Mouse (Mus musculus) neural tube, embryonic 12.5 days (tissue): ENCODE measurements around the gene Sult2b1. TPM values are rescaled to one million over a fixed set of nuclear protein-coding genes. Genes with fewer than 3 reads are reported as not detected.
A peak's percentile ranks its signal among the peaks of the same experiment; 100 is the strongest.

ENCODE experiments used
- ATAC-seq: fragments of 200-750 bp; cut with Nextera tagmentation; 2 replicates; pipeline ENCODE4 v1.8.0; 2017; ENCODE audit warnings: low read depth, mild to moderate bottlenecking, moderate TSS enrichment, moderate library complexity; ENCODE audit not compliant: low FRiP score
- H3K27ac ChIP-seq: fragments of 300-500 bp; sonication (generic); 2 replicates; pipeline ENCODE4 v1.5.1; 2016
- H3K27me3 ChIP-seq: fragments of 300-500 bp; sonication (generic); replicated peaks from 2 replicates; pipeline ENCODE4 v1.6.1; 2016; ENCODE audit warnings: mild to moderate bottlenecking
- H3K36me3 ChIP-seq: fragments of 300-500 bp; sonication (generic); 2 replicates; pipeline ENCODE4 v1.6.1; 2016; ENCODE audit warnings: mild to moderate bottlenecking
- H3K4me1 ChIP-seq: fragments of 300-500 bp; sonication (generic); 2 replicates; pipeline ENCODE4 v1.6.1; 2016
- H3K4me2 ChIP-seq: fragments of 300-500 bp; sonication (generic); replicated peaks from 2 replicates; pipeline ENCODE4 v1.6.1; 2016; ENCODE audit warnings: mild to moderate bottlenecking
- H3K4me3 ChIP-seq: fragments of 300-500 bp; sonication (generic); 2 replicates; pipeline ENCODE4 v1.5.1; 2016
- H3K9ac ChIP-seq: fragments of 300-500 bp; sonication (generic); 2 replicates; pipeline ENCODE4 v1.6.1; 2016; ENCODE audit warnings: mild to moderate bottlenecking
- H3K9me3 ChIP-seq: fragments of 300-500 bp; sonication (generic); 2 replicates; pipeline ENCODE4 v1.6.1; 2016; ENCODE audit warnings: mild to moderate bottlenecking
- WGBS: fragments of 180-500 bp; shearing (Covaris S2); methylation state at CpG from one replicate; pipeline ENCODE4 v1.1.7; 2016; 5-methylcytosine and 5-hydroxymethylcytosine counted together
- polyA plus RNA-seq: library from polyadenylated mRNA; unstranded; fragments of >200 nt; fragmentation: Nextera tagmentation; extraction: Ambion mirVana; gene quantifications from 2 replicates; pipeline ENCODE4 v1.2.1, GENCODE M21; 2016

The Sult2b1 gene
- polyA plus RNA-seq, 1 experiment from 2014 or later = 2.1 TPM

DNA sequence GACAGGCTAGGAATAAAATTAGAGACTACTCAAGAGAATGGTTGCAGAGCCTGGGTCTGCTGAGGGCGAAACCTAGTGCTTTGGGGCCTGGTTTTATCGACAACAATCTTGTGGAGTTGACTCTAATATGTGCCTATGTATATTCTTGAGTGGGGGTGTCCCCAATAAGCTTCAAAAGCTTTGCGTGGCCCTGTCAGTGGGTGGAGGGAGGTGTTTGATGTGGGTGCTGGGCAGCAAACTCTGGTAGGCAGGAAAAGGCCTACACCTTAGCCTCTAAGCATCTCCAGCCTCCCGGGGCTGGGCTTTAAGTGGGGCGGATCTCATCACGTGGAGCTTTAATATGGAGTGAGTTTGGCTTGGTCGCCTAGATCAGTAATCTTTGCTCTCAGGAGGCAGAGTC lies 14.5 kb upstream of the Sult2b1 start:
- Histone ChIP-seq H3K4me1 (peaks cover 21% of the 10 kb centered on the region), H3K4me2 (peak overlapping the region; percentile 70), H3K4me3 (no peak overlapping the region), H3K9me3 (no peaks in the 10 kb centered on the region), H3K36me3 (peaks cover 68% of the 10 kb centered on the region), H3K27me3 (peaks cover 51% of the 10 kb centered on the region), H3K9ac (0 out of 2 replicates have a peak overlapping the region, but pooled peaks have one; percentile 59), H3K27ac (no peak overlapping the region)
- WGBS = 53% methylated on average over 7 of the region's 7 CpGs
- no peak for ATAC-seq

GRCm38 (mm10) chr7:45798511-45798836 lies 14.0 kb upstream of the Sult2b1 start:
- no peak for ATAC-seq
- no peaks in the 10 kb centered on the region for H3K9me3 ChIP-seq
- H3K4me2 ChIP-seq = peak overlapping the region; percentile 70
- H3K4me1 ChIP-seq = peaks cover 21% of the 10 kb centered on the region
- peak overlapping the region; percentile 36 for H3K4me3 ChIP-seq
- WGBS = 4% methylated on average over 19 of the region's 19 CpGs
- H3K9ac ChIP-seq = peak overlapping the region; percentile 59
- H3K36me3 ChIP-seq = peaks cover 68% of the 10 kb centered on the region
- no peak overlapping the region for H3K27ac ChIP-seq
- H3K27me3 ChIP-seq = peaks cover 54% of the 10 kb centered on the region

DNA sequence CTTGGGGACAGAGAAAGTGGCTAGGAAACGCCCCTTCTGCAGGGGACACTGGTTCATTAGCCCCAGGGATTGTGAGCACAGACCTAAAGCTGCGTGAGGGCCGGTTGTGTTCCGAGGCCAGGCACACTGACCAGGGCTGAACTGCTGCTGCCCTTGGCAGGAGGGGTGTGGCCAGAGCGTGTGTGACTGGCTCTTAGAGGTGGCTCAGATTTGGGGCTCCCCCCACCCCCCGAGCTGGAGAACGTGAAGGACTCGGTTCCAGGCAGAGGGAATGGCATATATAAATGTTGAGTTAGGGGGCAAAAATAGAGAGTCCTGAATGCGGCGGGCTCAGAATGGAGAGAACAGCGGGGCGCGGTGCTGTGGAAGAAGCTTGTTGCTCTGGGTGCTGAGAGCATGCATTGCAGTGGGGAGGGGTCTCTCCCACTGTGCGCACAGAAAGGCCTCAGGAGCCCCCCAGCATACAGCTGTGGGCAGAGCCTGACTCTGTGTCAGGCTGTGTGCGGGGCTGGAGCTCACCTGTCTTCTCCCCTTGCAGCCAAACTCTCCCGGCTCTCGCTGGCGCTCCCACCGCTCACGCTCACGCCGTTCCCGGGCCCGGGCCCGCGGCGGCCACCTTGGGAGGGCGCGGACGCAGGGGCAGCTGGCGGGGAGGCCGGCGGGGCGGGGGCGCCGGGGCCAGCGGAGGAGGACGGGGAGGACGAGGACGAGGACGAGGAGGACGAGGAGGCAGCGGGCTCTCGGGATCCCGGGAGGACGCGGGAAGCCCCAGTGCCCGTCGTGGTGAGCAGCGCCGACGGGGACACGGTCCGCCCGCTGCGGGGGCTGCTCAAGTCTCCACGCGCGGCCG lies 13.4 kb upstream of the Sult2b1 start:
- peak overlapping the region; percentile 70 for H3K4me2 ChIP-seq
- H3K27me3 ChIP-seq = peaks cover 54% of the 10 kb centered on the region
- H3K9me3 ChIP-seq = no peaks in the 10 kb centered on the region
- no peak overlapping the region for H3K27ac ChIP-seq
- H3K9ac ChIP-seq = peak overlapping the region; percentile 59
- peaks cover 21% of the 10 kb centered on the region for H3K4me1 ChIP-seq
- 2% methylated on average over 57 of the region's 60 CpGs for WGBS
- H3K36me3 ChIP-seq = peaks cover 68% of the 10 kb centered on the region
- ATAC-seq = no peak
- peak overlapping the region; percentile 36 for H3K4me3 ChIP-seq

DNA sequence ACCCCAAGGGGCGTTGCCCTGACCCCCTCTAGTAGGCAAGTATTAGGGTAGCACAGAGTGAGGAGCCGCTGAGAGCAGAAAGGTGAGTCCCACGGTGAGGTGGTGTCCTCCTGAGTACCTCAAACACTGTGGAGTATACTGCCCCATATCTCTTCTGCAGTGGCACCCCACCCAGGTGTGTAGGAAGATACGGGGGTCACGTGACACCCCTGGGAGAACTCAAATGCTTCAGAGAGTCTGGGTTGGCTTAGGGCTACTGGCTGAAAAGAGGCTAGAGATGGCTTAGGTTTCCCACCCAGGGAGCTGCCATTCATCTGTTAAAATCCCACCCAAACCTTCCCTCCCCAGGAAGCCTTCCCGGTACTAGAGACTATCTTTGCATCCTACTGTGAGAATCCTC lies 12.5 kb upstream of the Sult2b1 start:
- Histone ChIP-seq H3K9ac (no peak overlapping the region), H3K4me1 (peaks cover 21% of the 10 kb centered on the region), H3K4me3 (no peak overlapping the region), H3K27me3 (peaks cover 54% of the 10 kb centered on the region), H3K27ac (no peak overlapping the region), H3K9me3 (no peaks in the 10 kb centered on the region), H3K4me2 (peak overlapping the region; percentile 70; the same call in 1 of the 2 replicates), H3K36me3 (peaks cover 68% of the 10 kb centered on the region)
- no peak for ATAC-seq
- 39% methylated on average over 6 of the region's 6 CpGs for WGBS

- no peak overlapping the region for H3K4me2 ChIP-seq
- no peak for ATAC-seq
- H3K27ac ChIP-seq = no peak overlapping the region
- H3K9ac ChIP-seq = no peak overlapping the region
- peaks cover 75% of the 10 kb centered on the region for H3K36me3 ChIP-seq
- peaks cover 54% of the 10 kb centered on the region for H3K27me3 ChIP-seq
- H3K4me1 ChIP-seq = peaks cover 21% of the 10 kb centered on the region
- 98% methylated on average over 29 of the region's 29 CpGs for WGBS
- no peaks in the 10 kb centered on the region for H3K9me3 ChIP-seq
- no peak overlapping the region for H3K4me3 ChIP-seq
These were observed 10.5 kb upstream of the Sult2b1 start for GRCm38 (mm10) chr7:45794971-45795370.

DNA sequence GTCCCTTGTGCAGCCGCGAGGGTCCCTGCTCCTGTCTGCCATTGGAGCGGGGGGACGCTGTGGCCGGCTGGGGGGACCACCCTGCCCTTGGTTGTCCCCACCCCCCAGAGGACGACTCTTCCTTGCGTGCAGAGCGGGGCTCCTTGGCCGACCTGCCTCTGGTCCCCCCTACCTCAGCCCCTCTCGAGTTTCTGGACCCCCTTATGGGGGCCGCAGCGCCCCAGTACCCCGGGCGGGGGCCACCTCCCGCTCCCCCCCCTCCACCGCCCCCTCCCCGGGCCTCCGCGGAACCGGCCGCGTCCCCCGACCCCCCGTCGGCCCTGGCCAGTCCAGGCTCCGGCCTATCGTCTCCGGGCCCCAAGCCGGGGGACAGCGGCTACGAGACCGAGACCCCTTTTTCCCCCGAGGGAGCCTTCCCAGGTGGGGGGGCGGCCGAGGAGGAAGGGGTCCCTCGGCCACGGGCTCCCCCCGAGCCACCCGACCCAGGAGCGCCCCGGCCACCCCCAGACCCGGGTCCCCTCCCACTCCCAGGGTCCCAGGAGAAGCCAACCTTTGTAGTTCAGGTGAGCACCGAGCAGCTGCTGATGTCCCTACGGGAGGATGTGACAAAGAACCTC lies 9.6 kb upstream of the Sult2b1 start:
- peaks cover 50% of the 10 kb centered on the region for H3K27me3 ChIP-seq
- no peak overlapping the region for H3K9ac ChIP-seq
- H3K4me1 ChIP-seq = peaks cover 21% of the 10 kb centered on the region
- 90% methylated on average over 44 of the region's 44 CpGs for WGBS
- no peaks in the 10 kb centered on the region for H3K9me3 ChIP-seq
- no peak overlapping the region for H3K4me3 ChIP-seq
- no peak overlapping the region for H3K27ac ChIP-seq
- H3K36me3 ChIP-seq = peaks cover 84% of the 10 kb centered on the region
- no peak for ATAC-seq
- no peak overlapping the region for H3K4me2 ChIP-seq

DNA sequence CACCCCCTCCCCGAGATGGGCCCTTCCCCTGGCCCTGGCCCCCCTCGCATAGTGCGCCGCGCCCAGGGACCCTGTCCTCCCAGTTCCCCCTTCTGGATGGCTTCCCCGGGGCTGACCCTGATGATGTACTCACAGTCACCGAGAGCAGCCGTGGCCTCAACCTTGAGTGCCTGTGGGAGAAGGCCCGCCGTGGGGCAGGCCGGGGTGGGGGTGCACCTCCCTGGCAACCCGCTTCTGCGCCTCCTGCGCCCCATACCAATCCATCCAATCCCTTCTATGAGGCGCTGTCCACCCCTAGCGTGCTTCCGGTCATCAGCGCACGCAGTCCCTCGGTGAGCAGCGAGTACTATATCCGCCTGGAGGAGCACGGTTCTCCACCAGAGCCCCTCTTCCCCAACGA lies 8.8 kb upstream of the Sult2b1 start:
- Histone ChIP-seq H3K4me1 (peaks cover 13% of the 10 kb centered on the region), H3K27me3 (peaks cover 42% of the 10 kb centered on the region), H3K9me3 (no peaks in the 10 kb centered on the region), H3K36me3 (peaks cover 90% of the 10 kb centered on the region), H3K4me3 (no peak overlapping the region), H3K27ac (no peak overlapping the region), H3K9ac (no peak overlapping the region), H3K4me2 (no peak overlapping the region)
- ATAC-seq = no peak
- 84% methylated on average over 24 of the region's 24 CpGs for WGBS

DNA sequence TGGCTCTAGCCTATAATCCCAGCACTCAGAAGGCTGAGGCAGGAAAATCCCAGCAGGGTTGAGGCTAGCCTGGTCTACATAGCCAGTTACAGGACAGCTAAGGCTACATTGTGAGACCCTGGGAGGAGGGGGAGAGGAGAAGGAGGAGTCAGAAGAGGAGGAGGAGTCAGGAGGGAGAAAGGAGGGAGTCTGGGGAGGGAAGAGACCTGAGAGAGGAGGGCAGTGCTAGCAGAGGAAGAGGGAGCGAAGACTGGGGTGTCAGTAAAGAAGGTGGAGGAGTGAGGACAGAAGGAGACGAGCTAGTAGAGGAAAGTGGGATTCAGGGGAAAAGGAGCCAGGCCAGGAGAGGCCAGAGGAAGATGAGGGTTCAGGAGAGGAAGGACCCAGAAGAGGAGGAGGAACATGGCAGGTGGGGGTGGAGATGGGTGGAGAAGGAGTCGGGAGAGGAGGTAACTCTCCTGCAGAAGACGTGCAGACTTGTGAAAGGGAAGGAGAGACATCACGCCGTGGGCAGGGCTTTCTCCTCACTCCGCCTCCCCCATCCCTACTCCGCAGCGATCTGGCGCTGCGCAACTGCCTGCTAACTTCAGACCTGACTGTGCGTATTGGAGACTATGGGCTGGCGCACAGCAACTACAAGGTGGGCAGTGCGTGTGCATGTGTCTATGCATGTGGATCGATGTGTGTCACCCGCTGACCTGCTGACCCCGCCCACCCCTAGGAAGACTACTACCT lies 7.5 kb upstream of the Sult2b1 start:
- Histone ChIP-seq H3K4me1 (peaks cover 12% of the 10 kb centered on the region), H3K9ac (no peak overlapping the region), H3K36me3 (peaks cover 93% of the 10 kb centered on the region), H3K27me3 (peaks cover 29% of the 10 kb centered on the region), H3K9me3 (no peaks in the 10 kb centered on the region), H3K4me3 (no peak overlapping the region), H3K27ac (no peak overlapping the region), H3K4me2 (no peak overlapping the region)
- ATAC-seq = no peak
- 78% methylated on average over 17 of the region's 17 CpGs for WGBS

GRCm38 (mm10) chr7:45790721-45791120 lies 6.3 kb upstream of the Sult2b1 start:
- Histone ChIP-seq H3K9ac (no peak overlapping the region), H3K27me3 (peaks cover 18% of the 10 kb centered on the region), H3K4me2 (no peak overlapping the region; the same call in 1 of the 2 replicates), H3K4me3 (no peak overlapping the region), H3K27ac (no peak overlapping the region), H3K9me3 (no peaks in the 10 kb centered on the region), H3K36me3 (peaks cover 85% of the 10 kb centered on the region), H3K4me1 (peaks cover 16% of the 10 kb centered on the region)
- 79% methylated on average over 6 of the region's 6 CpGs for WGBS
- ATAC-seq = no peak

DNA sequence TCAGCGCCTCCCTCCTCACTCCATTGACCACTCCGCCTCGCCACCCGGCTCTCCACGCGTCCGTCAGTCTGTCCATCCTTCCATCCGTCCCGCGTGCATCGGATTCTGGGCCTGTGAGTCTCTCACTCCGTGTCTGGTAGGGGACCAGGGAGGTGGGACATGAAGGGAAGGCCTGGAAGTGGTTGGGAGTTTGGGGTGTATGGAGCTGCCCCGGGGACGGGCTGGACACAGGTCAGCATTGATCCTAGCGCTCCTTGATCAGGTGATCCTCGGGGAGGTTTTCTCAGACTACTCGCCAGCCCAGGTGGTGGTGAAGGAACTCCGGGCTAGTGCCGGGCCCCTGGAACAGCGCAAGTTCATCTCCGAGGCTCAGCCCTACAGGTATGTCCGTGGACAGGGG lies 3.2 kb upstream of the Sult2b1 start:
- no peak overlapping the region for H3K4me3 ChIP-seq
- no peaks in the 10 kb centered on the region for H3K9me3 ChIP-seq
- H3K4me2 ChIP-seq = peak overlapping the region; percentile 83
- peaks cover 54% of the 10 kb centered on the region for H3K36me3 ChIP-seq
- 89% methylated on average over 22 of the region's 22 CpGs for WGBS
- 0 out of 2 replicates have a peak overlapping the region, but pooled peaks have one; percentile 8 for H3K9ac ChIP-seq
- H3K27ac ChIP-seq = no peak overlapping the region
- no peak for ATAC-seq
- H3K27me3 ChIP-seq = no peaks in the 10 kb centered on the region
- H3K4me1 ChIP-seq = peaks cover 29% of the 10 kb centered on the region

- H3K36me3 ChIP-seq = peaks cover 46% of the 10 kb centered on the region
- H3K4me2 ChIP-seq = peak overlapping the region; percentile 83
- H3K9me3 ChIP-seq = no peaks in the 10 kb centered on the region
- H3K9ac ChIP-seq = peak overlapping the region; percentile 92
- peak overlapping the region; percentile 97 for H3K4me3 ChIP-seq
- 0 out of 2 replicates have a peak, but pooled peaks have one; percentile 8 for ATAC-seq
- peaks cover 29% of the 10 kb centered on the region for H3K4me1 ChIP-seq
- no peaks in the 10 kb centered on the region for H3K27me3 ChIP-seq
- 8% methylated on average over 17 of the region's 17 CpGs for WGBS
- H3K27ac ChIP-seq = no peak overlapping the region; the same call in 1 of the 2 replicates
These were observed 2.4 kb upstream of the Sult2b1 start for GRCm38 (mm10) chr7:45786661-45787413.
